Mouse (Mus musculus): Measurements from ENCODE around the gene Bhlhe41.

Bhlhe41 gene

DNA sequence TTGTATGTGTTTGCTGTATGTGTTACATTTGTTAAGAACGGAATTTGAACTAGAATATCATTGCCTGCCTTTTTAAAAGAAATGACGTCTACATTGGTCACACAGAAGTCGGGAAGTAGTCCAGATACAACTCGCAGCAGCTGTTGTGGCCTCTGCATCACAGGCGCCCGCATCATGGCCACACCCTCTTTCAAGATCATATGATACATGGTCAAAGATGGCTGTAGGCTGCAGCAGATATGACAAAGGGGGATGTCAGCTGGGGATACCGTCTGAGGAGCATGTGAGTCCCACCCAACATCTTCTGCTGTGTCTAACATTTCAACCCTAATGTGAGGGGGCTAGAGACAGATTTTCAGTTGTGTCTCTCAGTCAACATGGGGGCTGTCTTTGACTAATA lies 6.7 kb upstream of the Bhlhe41 start:
- DNase-seq (ENCODE audit: low read depth in 1 of 2, low spot score in 2 of 2) = no peak

DNA sequence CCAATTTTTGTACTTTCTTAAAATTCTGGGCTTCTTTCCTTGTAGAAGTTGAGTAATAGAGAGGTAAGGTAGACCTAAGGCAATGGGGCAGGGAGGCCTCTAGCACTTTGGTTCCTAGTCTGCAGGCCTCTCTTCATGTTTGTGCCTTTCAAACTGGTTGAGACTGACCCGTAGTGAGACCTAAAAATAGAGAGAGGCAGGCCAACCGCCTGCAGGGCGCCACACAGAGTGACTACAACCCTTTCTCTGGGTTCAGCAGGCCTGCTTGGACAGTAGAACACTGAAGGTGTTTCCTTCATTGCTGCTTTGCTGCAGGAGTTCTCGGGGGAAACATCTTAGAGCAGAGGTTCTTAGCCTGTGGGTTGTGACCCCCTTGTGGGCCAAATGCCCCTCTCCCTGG lies 5.6 kb upstream of the Bhlhe41 start:
- no peak for DNase-seq (ENCODE audit: low read depth in 1 of 2, low spot score in 2 of 2)

DNA sequence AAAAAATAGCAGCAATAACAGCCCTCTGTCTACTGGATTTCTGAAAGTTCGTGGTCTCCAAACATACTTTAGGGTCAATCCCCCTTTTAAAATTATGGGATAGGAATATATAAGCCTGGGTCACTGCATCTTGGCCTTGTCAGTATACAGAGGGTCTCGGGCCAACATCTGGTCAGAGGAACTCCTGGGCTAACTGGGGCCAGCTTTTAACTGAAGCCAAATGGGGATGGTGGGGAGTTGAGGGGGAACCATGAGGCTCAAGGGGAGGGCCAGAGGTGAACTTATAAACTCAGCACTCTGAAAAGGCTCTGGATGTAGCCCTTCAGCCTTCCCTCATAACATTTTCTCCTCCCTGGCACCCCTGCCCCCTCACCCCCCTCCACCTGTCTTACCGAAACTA lies 1.8 kb upstream of the Bhlhe41 start:
- no peak for DNase-seq (ENCODE audit: low read depth in 1 of 2, low spot score in 2 of 2)

DNA sequence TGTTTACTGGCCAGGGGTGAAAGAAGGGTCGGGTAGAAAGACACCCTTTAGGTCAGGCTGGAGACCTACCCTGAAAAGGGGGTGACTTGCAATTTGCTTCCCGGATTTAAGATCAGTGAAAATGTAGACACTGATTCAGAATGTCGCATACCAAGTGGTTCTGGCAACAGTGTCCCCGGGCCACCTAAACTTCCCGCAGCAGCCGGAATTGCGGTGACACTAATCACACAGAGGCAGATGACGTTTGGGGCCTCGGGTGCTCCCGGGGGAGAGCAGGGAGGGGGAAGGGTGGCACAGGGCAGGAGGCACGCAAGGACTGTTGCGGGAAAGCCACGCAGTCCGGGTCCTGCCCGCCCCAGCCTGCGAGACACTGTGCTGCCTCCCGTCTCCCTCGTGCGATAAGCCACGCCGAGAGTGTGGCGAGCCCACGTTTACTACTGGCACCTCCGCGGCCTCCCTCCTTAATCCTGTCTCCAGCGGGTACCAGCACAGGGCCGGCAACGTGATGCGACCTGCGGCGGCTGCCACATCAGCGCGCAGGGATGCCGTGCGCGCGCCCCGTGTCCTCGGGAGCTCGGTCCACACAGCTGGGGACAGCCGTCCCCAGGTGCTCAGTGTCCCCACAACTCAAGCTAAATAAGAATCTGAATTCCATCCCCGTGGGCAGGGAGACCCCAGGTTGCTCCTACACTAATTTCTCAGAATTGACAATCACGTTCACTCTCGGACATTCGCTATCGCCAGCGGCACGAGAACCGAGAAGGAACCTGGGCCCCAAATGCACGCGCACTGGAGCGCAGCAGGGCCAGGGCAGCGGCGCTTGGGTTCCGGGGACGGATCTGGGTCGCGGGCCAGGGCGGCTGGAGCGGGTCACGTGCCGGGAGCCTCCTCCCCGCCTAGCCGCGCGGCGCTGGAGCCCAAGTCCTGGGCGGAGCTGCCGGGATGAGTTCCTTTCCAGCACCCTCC lies 811 bp upstream of the Bhlhe41 start:
- DNase-seq (ENCODE audit: low read depth in 1 of 2, low spot score in 2 of 2) = no peak

DNA sequence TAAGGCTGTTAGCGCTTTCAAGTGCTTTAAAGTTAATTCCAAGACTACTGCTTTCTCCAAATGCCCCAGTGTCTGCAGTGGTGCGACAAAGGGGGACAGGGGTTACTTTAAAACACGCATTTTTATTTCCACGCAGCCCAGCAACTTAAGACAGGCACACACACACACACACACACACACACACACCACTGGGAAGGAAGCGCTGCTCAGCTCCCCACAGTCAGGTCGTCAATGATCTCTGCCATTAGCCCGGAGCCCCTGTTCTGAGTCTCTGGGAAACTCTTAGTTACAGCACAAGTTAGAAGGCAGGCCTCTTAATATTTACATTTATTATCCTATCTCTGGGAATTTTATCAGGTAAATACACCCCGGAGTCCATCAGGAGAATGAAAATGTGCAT lies 1.2 kb downstream of the Bhlhe41 start:
- DNase-seq (ENCODE audit: low read depth in 1 of 2, low spot score in 2 of 2) = no peak

DNA sequence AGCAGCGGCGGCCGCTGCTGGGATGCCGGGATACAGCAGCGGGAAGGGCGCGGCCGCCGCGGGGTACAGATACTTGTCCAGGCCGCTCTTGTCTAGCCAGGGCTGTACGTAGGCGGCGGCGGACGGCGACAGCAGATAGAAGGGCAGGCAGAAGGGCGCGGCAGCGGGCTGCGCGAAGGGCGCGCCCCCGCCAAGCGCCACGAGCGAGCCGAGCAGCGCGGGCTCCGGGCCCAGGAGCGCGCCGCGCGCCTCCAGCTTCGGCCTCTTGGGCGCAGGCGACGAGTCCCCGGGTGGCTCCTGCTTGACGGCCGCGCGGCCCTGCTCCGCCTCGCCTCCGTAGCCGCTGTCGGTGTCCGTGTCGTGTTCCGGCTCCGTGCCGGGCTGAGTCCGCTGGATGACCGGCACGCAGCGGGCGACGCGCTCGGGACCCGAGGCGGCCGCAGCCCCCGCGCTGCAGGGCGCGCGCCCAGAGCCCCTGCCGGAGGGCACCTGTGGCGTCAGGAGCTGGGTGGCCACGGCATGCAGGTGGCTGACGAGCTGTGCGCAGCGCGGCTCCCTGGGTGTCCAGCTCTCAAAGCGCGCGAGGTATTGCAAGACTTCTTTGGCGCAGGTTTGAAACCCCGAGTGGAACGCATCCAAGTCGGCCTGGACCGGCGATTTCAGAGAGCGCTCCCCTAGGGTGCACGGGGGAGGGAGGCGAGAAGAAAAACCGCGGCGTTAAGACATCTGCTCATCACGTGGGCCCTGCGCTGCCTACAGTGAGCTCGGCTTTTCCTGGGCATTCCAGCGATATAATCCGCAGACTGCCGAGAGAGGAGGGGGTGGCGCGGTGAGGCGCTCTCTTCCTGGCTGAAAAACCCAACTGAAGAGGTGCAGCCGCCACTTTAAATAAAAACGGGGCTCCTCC lies 2.0 kb downstream of the Bhlhe41 start:
- no peak for DNase-seq (ENCODE audit: low read depth in 1 of 2, low spot score in 2 of 2)

DNA sequence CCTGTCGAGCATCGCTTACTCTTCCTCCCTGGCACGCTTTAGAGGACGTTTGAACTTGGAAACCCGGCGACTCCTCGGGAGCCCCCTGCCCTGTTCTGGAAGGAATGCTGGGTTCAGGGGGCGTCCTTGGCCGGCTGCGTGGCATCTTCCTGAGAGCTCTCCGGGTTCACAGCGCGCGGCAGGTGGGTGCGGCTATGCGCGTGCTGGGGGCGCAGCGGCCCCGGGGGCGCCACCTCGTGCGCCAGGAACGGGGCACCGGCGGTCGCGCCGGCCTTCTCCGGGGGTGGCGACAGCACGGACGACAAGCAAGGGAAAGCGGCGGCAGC lies 2.7 kb downstream of the Bhlhe41 start:
- DNase-seq (ENCODE audit: low read depth in 1 of 2, low spot score in 2 of 2) = no peak

DNA sequence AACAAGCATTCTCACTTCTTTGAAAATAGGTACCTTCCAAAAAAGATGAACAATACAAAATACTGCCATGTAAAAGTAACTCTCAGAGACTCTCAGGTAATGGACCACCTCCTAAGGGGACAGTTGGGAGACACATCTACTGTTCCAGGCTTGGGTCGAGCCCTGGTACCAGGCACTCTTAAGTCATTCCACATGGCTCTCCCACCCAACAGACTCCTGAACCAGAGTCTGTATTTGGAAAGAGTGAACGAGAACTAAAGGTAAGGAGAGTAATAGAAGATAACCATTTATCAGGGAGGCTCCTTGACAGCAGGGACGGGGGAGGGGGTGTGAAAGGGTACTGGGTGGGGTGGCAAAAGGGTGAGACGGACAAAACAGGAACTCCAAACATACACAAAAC lies 3.0 kb downstream of the Bhlhe41 start:
- DNase-seq (ENCODE audit: low read depth in 1 of 2, low spot score in 2 of 2) = no peak

DNA sequence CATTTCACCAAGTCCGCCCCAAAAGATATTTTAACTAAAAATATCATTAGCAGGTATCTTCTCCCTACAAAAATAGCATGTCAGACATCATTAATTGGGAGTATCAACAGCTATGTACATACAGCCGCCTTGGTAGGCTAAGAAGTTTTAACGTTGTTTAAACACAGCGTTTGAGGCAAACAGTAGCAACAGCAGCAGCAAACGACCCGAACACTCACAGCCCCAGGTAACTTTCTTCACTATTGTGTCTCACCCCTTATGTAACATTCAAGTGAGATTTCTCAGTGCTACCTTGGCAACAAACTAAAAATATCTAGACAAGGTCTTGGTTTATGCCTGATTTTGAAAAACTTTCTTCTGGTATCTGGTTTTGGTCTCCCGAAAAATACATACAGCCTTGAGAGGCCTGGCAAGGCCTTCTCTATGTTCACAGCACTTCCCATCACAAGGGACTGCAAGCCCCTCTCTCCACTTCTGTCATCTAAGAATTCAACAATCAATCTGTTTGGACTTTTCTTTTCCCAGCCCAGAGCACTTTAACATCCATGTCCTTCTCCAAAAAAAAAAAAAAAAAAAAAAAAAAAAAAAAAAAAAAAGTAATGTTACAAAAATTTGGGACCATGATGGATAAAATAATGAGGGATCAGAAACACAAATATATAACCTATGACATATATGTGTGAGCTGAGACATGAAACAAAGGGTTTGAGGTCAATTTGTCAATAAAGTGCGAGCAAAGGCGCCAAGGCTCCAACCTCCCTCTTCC lies 3.7 kb downstream of the Bhlhe41 start:
- no peak for DNase-seq (ENCODE audit: low read depth in 1 of 2, low spot score in 2 of 2)

DNA sequence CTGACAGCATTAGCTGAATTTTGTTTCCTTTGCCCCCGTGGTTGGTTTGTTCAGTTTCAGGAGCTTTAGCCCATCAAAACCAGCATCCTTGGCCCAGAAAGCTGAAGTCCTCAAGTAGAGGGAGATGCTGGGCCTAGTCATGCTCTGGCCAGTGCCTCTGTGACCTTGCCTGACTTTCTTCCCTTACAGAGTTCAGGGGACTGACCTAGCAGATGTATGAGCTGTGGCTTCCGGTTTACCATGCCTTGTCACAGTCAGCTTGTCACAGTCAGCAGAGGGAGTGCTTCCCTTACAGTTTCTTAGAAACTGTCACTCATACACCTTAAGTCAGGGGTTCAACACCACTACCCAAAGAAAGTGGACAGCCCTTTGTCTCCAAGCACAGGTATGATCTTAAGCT lies 5.0 kb downstream of the Bhlhe41 start:
- DNase-seq (ENCODE audit: low read depth in 1 of 2, low spot score in 2 of 2) = no peak

DNA sequence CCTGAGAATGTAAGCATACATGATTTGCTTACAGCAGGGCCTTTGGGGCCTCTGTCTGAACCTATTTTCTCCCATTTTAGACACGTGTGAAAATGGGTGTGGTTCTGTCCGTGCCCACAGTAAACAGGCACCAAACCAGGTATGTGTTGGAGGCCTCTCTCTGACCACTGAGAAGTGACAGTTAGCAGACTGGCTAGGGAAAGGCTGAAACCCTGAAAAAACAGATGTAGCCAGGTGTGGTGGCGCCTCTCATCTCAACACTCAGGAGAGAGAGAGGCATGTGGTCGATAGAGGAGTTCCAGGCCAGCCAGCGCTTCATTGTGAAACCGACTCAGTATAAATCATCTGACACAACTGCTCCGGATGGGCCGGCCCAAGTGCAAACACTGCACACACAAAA lies 6.9 kb downstream of the Bhlhe41 start:
- DNase-seq (ENCODE audit: low read depth in 1 of 2, low spot score in 2 of 2) = no peak

DNA sequence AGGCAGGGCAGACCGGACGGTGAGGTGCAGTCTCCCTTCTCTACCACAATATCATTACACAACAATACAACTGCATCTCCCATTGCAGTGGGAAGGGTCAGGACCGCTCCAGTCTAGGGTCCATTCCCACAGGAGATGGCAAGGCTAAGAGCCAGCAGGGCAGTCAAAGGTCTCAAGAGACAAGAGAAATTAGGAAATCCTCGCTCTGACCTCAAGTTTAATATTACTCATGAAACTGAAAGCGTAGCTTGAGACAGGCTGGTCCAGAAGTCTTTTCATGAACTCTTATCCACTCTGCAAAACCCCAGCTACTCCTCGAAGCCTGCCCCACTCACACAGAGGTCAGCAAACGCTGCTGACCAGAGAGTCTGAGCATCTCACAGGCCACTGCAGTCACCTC lies 7.9 kb downstream of the Bhlhe41 start:
- DNase-seq (ENCODE audit: low read depth in 1 of 2, low spot score in 2 of 2) = no peak

DNA sequence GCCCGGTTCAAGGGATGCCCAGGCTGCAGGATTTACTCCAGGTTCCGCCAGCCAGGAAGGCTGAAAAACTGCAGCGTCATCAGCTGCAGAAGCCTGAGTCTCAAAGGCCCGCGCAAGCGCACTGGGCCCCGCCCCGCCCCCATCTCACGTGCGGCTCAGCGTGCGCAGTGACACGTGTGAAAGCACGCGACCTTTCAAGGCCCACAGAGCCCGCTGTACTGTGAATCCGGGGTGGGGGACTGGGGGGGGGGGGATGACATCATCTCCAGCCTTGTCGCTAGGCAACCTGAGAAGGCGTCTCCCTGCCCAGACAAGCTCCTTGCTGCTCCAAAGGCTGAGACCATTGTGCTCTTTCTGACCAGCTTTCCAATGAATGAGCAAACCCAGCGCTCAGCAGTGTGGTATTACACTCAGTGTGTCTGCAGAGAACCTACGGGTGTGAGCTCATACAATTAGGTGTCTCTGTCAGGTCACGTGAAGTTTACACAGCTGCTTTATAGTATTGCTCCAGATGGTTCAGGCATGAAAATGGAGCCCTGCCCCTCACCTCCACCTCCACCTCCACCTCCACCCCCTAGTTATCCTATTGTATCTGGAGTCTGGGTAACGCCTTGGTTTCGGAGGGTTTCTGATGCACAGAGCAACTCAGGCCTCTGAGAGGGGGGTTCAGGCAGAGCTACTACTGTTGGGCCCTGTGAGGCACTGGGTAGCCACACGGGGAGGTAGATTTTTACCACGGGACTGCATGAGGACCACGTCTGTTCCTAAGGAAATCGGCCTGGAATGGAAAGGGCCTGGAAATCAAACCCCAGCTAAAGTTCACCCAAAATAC lies 9.4 kb downstream of the Bhlhe41 start:
- peak; percentile 65 for DNase-seq (ENCODE audit: low read depth in 1 of 2, low spot score in 2 of 2)

DNA sequence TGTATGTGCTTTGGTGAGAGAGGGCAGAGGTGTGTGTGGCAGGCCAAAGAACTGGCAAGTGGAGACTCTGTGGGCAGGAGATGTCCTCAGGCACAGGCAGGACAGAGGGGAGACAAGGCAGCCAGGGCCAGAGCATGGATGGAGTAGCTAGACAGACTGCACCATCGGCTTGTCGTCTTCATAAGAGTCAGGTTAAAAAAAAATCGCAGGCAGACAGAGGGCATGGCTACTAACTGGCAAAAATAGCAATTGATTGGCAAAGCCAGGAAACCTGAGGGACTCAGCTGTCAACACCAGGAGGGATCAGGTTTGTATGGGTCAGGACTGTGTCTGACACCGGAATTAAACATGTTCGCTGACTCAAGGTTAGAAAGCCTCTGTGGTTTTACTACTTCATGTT lies 10.6 kb downstream of the Bhlhe41 start:
- DNase-seq (ENCODE audit: low read depth in 1 of 2, low spot score in 2 of 2) = no peak

DNA sequence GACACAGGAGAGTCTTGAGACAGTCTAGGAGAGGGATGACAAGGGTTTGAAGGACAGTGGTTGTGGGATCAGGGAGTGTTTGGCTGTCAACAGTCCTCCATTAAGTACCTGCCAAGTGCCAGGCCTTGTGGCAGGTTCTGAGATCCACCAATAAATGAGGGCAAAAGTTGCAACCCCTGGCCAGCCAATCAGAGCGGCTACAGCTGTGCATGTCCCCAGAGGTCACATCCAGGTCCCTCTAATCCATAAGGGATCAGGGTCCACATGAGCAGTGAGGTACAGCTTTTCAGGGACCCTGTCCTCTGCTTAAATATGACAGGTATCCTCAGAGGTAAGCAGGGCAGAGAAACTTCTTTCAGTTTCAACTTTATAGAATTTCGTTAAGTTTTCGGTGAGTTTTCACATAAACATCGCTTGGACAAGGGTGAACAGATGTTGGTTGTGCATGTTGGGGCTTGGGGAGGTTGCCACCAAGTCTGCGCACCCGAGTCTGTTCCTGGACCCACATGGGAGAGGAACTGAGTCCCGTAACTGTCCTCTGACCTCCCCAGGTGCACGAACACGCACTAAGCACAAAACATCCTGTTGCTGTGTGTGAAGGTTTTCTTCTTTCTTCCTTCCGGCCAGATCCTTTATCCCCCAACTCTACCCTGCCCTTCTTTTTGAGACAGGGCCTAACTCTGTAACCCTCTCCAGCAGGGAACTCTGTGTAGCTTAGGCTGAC lies 11.8 kb downstream of the Bhlhe41 start:
- DNase-seq (ENCODE audit: low read depth in 1 of 2, low spot score in 2 of 2) = no peak

DNA sequence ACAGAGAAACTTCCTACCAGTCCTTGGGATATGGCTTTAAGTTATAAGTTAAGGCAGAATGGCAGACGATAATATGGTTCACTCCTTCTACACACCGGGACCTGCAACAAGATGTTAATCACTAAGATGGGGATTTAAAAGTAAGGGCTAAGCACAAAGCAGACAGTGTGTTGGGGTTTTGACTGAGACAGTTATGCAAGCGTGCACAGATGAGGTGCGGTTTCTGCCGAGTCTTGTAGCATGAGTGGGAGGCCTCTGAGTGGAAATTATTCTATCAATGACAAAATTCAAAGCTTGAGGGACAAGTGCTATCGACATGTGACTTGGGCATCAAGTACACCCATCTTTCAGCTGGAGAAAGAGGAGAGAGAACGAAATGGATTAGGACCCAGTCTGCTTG lies 12.7 kb downstream of the Bhlhe41 start:
- no peak for DNase-seq (ENCODE audit: low read depth in 1 of 2, low spot score in 2 of 2)

DNA sequence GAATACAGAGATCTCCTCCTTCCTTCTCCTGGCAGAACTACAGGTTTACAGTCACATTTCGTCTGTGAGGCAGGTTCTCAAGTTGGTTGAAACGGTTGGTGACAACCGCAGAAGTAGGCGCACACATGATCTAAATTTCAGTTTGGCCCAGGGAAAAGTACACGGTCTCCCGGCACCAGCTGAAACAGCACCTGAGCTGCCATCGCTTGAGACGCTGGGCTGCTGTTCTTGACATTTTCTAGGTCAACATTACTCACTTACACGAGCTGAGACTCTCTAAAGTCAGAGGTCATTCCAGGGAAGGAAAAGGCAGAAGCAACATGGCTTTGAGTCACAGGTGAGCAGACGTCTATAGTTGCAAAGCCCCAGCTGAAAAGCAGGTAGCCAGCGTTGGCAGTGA lies 13.4 kb downstream of the Bhlhe41 start:
- no peak for DNase-seq (ENCODE audit: low read depth in 1 of 2, low spot score in 2 of 2)

DNA sequence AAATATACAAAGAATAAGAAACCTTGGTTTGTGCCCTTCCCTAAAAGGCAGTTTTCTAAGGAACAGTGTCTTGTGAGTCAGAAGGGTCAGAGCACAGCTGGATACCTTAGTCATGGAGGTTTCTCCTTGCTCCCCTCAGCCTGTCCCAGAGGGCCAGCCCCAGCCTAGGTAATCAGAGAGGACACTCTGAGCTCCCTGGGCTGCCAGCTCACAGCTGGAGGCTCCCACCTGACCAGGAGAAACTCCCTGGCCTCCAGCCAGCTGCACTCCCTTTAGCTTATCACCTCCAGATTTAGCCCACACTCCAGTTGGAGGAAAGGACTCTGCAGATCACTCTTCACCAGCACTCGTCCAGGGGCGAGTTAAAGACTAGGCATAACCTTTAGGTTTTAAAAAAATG lies 14.6 kb downstream of the Bhlhe41 start:
- no peak for DNase-seq (ENCODE audit: low read depth in 1 of 2, low spot score in 2 of 2)

DNA sequence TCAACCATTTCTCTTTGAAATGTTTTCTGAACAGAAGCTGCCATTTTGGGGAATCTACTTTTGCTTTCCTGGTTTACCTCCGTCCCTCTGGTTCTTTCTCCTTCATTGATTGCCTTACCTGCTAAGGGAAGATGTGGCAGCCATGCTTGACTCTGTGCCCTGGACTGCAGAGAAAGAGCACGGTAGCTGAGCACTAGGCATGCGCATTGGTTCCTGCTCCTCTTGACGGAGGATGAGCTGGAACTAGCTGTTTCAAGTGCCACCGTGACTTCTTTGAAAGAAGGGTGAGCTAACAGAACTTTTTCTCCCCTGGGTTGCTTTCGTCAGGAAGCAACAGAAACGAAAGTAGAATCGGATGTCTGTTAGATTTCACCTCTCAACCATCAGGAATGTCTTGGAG lies 17.7 kb downstream of the Bhlhe41 start:
- no peak for DNase-seq (ENCODE audit: low read depth in 1 of 2, low spot score in 2 of 2)

DNA sequence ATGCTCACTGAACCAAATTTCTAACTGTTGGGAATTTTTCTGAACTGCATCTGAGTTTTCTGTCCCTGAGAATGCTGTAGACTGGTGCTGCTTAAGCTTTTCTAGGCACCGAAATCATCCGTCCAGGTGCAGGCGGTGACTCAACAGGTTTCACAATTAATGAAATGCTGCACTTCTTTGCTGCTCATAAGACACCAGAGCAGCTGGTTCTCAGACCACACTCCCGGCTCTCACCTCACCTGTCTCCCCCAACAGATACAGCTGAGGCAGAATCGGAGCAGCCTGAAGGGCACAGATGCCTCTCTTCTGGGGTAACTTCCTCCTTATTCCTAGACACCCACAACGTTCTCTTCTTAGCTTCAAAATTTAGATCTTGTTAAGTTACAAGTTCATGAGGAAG lies 18.4 kb downstream of the Bhlhe41 start:
- DNase-seq (ENCODE audit: low read depth in 1 of 2, low spot score in 2 of 2) = no peak
